Mouse (Mus musculus): ENCODE results near the gene Foxf2. TPM values are rescaled to one million over a fixed set of nuclear protein-coding genes. Genes with fewer than 3 reads are reported as not detected.

The Foxf2 gene
- total RNA-seq (2022) = 1 to 10 TPM; 3.7 to 5.1 (median 4.6) TPM

- DNase-seq (ENCODE audit: low spot score in 2 of 2) = no peak
Observed at GRCm38 (mm10) chr13:31625333-31626101, at the start of gene Foxf2. TSS of gene Foxf2 (plus strand) at chr13:31625816.

- DNase-seq (ENCODE audit: low spot score in 2 of 2) = no peak
Observed at GRCm38 (mm10) chr13:31576696-31577095, 48.9 kb upstream of the Foxf2 start.

DNA sequence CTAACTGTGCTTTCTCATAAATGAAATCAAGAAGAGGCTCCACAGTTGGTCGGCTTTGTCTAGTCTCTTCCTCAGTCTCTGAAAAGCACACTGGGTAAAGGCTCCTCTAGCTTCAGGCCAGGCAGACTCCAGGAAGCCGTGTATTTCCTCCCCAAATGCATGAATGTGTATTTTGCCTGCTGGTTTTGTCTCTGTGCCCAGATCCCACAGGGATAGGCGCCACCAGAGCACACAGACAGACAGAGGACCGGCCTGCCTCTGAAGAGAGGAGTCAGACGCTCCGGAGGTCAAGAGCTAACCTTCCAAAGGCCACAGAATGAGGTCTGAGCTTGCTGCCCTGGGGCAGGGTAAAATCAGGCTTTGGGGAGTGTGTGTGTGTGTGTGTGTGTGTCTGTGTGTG is 48.0 kb upstream of the Foxf2 start:
- no peak for DNase-seq (ENCODE audit: low spot score in 2 of 2)

GRCm38 (mm10) chr13:31578389-31578788 is 47.2 kb upstream of the Foxf2 start:
- no peak for DNase-seq (ENCODE audit: low spot score in 2 of 2)

- no peak for DNase-seq (ENCODE audit: low spot score in 2 of 2)
Observed at GRCm38 (mm10) chr13:31579866-31580265, 45.8 kb upstream of the Foxf2 start.

GRCm38 (mm10) chr13:31587341-31587740 is 38.3 kb upstream of the Foxf2 start:
- no peak for DNase-seq (ENCODE audit: low spot score in 2 of 2)

GRCm38 (mm10) chr13:31599576-31599975 is 26.0 kb upstream of the Foxf2 start:
- no peak for DNase-seq (ENCODE audit: low spot score in 2 of 2)

GRCm38 (mm10) chr13:31603964-31604363 is 21.7 kb upstream of the Foxf2 start:
- no peak for DNase-seq (ENCODE audit: low spot score in 2 of 2)

- no peak for DNase-seq (ENCODE audit: low spot score in 2 of 2)
Observed at GRCm38 (mm10) chr13:31614724-31615465, 10.7 kb upstream of the Foxf2 start.

DNA sequence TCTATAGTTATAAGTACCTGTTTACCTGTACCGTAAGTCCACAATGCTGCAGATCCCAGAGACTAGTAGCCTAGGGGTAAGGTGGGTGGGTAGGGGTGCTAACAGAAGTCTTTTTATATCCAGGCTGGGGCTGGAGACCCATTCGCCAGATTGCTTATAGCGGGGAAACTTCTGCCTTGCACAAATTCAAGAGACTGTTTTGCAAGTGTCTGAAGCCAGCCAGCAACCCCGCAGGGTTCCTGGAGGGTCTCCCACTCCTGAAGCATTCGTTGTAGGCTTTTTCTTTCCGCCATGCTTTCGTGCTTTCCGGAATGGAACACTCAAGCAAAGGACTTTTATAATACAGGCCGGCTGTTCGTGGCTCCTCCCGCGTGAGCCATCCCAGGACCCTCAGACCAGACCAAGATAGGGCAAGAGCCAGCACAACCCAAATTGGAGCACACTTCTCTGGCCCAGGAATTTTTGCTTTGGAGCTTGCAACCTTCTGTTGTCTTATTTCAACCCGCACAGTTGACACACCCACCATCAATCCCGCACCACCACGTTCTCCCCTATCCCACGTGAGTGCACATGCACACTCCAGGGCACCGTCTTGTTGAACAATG is 10.0 kb upstream of the Foxf2 start:
- no peak for DNase-seq (ENCODE audit: low spot score in 2 of 2)

DNA sequence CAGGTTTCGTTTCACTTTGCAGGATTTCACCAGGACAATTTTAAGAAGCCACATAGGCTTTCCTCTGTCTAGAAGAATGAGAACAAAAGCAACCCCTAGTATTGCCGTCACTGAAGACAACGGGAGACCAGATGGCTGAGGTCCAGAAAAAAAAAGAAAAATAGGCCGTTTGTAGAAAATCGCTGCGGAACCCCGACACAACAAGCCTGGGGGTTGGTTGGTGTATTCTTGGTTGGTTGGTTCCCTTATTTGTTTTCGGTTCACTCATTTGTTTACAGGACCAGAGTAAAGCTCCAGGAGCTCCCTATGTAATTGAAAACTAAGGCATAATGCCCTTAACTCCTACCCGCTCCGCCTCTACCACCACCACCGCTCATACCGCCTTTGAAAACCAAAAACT is 7.6 kb upstream of the Foxf2 start:
- no peak for DNase-seq (ENCODE audit: low spot score in 2 of 2)

DNA sequence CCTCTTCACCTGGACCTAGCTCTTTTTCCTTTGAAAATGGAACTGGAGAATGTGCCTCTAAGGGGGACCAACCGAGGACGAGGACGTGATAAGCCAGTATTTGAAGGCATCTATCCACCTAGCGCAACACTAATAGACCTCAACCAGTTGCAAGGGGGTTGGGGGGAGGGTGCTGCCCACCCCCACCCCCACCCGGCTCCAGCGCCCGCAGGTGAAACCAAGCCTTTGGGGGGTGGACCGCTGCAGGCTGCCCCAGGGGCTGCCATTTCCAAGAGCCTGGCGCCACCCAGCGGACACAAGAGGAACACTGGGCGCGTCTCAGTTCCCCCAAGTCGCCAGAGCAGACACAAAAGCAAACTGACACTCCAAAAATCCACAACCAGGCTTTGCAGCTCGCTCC is 7.2 kb upstream of the Foxf2 start:
- DNase-seq (ENCODE audit: low spot score in 2 of 2) = no peak

- DNase-seq (ENCODE audit: low spot score in 2 of 2) = no peak
Observed at GRCm38 (mm10) chr13:31618919-31619655, 6.5 kb upstream of the Foxf2 start.

GRCm38 (mm10) chr13:31619826-31620498 is 5.7 kb upstream of the Foxf2 start:
- DNase-seq (ENCODE audit: low spot score in 2 of 2) = no peak

- no peak for DNase-seq (ENCODE audit: low spot score in 2 of 2)
Observed at GRCm38 (mm10) chr13:31620499-31620847, 5.1 kb upstream of the Foxf2 start.

GRCm38 (mm10) chr13:31620937-31621336 is 4.7 kb upstream of the Foxf2 start:
- DNase-seq (ENCODE audit: low spot score in 2 of 2) = no peak

GRCm38 (mm10) chr13:31621741-31622140 is 3.9 kb upstream of the Foxf2 start:
- no peak for DNase-seq (ENCODE audit: low spot score in 2 of 2)

DNA sequence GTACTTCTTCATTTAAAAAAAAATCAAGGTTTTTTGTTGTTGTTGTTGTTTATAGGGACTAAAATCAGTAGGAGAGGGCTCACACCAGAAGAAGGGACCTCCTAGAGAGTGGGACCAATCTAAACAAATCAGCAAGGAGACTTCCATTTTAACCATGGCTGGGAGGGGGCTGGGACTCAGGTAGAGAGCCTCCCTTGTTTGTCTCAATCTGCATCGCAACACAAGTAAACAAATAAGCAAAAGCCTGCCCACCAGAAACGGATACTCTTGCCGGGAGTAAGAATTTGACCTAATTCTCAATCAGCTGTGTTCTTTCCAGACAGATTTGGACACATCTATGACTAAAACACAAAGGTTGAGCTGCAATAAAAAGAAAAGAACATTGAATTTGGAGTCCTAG is 3.2 kb upstream of the Foxf2 start:
- no peak for DNase-seq (ENCODE audit: low spot score in 2 of 2)

DNA sequence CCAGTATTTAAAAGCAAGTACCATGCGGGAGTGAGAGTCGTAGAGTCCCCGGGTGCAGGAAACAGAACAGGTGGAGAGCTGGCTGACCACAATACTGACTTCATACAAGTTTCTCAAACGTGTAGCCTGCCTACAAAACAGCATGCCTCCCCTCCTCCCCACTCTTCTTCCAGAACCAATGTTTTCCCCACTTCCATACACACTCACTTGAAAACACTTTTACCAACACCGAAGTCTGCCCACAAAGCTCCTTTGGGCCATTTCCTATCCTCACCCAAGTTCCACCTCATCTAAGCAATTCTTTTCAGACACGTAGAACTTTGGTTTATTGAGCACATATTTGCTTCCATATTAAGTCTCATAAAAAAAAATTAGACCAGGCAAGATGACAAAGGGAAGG is 2.3 kb upstream of the Foxf2 start:
- no peak for DNase-seq (ENCODE audit: low spot score in 2 of 2)

- no peak for DNase-seq (ENCODE audit: low spot score in 2 of 2)
Observed at GRCm38 (mm10) chr13:31623906-31624860, 1.4 kb upstream of the Foxf2 start.

All from left cerebral cortex, adult 8-10 months (tissue).